Mouse (Mus musculus) hindbrain, embryonic 14.5 days (tissue): Measurements from ENCODE around the gene Tom1. TPM values are rescaled to one million over a fixed set of nuclear protein-coding genes. Genes with fewer than 3 reads are reported as not detected.

Experiments used
- ATAC-seq: fragments of 200-750 bp; cut with Nextera tagmentation; 2 replicates; pipeline ENCODE4 v1.8.0; 2017; ENCODE audit warnings: moderate number of reproducible peaks, mild to moderate bottlenecking, moderate TSS enrichment, moderate library complexity; ENCODE audit not compliant: low FRiP score
- DNase-seq: peaks from one replicate; pipeline ENCODE4 v3.0.0-alpha.2; 2015; ENCODE audit warnings: low spot score
- H3K27ac ChIP-seq: fragments of 300-500 bp; sonication (generic); 2 replicates; pipeline ENCODE4 v1.5.1; 2014; ENCODE audit warnings: mild to moderate bottlenecking, moderate library complexity
- H3K27me3 ChIP-seq: fragments of 300-500 bp; sonication (generic); 2 replicates; pipeline ENCODE4 v1.6.1; 2014; ENCODE audit warnings: mild to moderate bottlenecking, low read length, mixed read lengths; ENCODE audit not compliant: control insufficient read depth, insufficient read depth
- H3K36me3 ChIP-seq: fragments of 300-500 bp; sonication (generic); replicated peaks from 2 replicates; pipeline ENCODE4 v1.6.1; 2014; ENCODE audit not compliant: control insufficient read depth, insufficient read depth
- H3K4me1 ChIP-seq: fragments of 300-500 bp; sonication (generic); replicated peaks from 2 replicates; pipeline ENCODE4 v1.6.1; 2014; ENCODE audit warnings: antibody characterized with exemption, low read length, mixed read lengths; ENCODE audit not compliant: control insufficient read depth, insufficient read depth
- H3K4me2 ChIP-seq: fragments of 300-500 bp; sonication (generic); replicated peaks from 2 replicates; pipeline ENCODE4 v1.6.1; 2014; ENCODE audit warnings: mild to moderate bottlenecking, moderate library complexity
- H3K4me3 ChIP-seq: fragments of 300-500 bp; sonication (generic); replicated peaks from 2 replicates; pipeline ENCODE4 v1.5.1; 2014; ENCODE audit warnings: mild to moderate bottlenecking, low read length
- H3K9ac ChIP-seq: fragments of 300-500 bp; sonication (generic); 2 replicates; pipeline ENCODE4 v1.6.1; 2014
- H3K9me3 ChIP-seq: fragments of 300-500 bp; sonication (generic); 2 replicates; pipeline ENCODE4 v1.6.1; 2016; ENCODE audit warnings: low read length; ENCODE audit not compliant: control insufficient read depth
- WGBS: fragments of 180-500 bp; shearing (Covaris S2); extraction: QIAGEN DNeasy Blood & Tissue Kit; methylation state at CpG from one replicate; pipeline ENCODE4 v1.1.7; 2014; 5-methylcytosine and 5-hydroxymethylcytosine counted together
- polyA plus RNA-seq: library from polyadenylated mRNA; unstranded; fragments of >200 nt; fragmentation: Nextera tagmentation; extraction: Ambion mirVana; gene quantifications from 2 replicates; pipeline ENCODE4 v1.2.1, GENCODE M21; 2014

Tom1 gene
- polyA plus RNA-seq, 1 experiment from 2014 or later, result 33.3 TPM

GRCm38 (mm10) chr8:75060815-75061214 lies 27.3 kb downstream of the Tom1 start:
- no peaks in the 10 kb centered on the region for H3K4me1 ChIP-seq
- no peak overlapping the region for H3K4me2 ChIP-seq
- no peak overlapping the region for H3K27ac ChIP-seq
- no peaks in the 10 kb centered on the region for H3K9me3 ChIP-seq
- H3K36me3 ChIP-seq, result peaks cover 5% of the 10 kb centered on the region; the same call in 1 of the 2 replicates
- no peak overlapping the region for H3K9ac ChIP-seq
- WGBS, result 88% methylated on average over 2 of the region's 2 CpGs
- no peak for DNase-seq
- H3K4me3 ChIP-seq, result no peak overlapping the region
- H3K27me3 ChIP-seq, result no peaks in the 10 kb centered on the region
- no peak for ATAC-seq

DNA sequence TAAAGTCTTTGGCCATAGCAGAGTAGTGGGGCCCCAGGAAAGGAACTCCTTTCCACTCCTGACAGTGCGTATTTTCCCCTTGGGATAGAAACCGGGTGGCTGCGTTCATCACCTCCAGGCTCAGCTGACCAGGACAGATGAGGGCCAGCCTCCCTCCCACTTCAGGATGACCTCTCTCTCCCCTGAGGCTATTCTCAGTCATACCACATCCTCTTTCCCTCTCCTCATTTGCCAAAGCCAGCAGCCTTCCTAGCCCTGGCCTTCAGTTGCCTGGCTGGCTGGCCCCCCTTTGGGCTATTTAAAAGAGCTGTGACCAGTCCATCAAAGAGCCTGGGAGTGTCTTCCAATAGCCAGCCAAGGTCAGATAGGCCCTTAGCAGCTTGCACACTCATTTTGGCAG lies 29.8 kb downstream of the Tom1 start:
- DNase-seq (no peak), ATAC-seq (no peak)
- 89% methylated on average over 3 of the region's 3 CpGs for WGBS
- H3K4me3 ChIP-seq, result no peak overlapping the region
- no peaks in the 10 kb centered on the region for H3K27me3 ChIP-seq
- H3K27ac ChIP-seq, result no peak overlapping the region
- no peaks in the 10 kb centered on the region for H3K4me1 ChIP-seq
- H3K9me3 ChIP-seq, result no peaks in the 10 kb centered on the region
- no peak overlapping the region for H3K9ac ChIP-seq
- H3K36me3 ChIP-seq, result peaks cover 11% of the 10 kb centered on the region; the same call in 1 of the 2 replicates
- H3K4me2 ChIP-seq, result no peak overlapping the region

DNA sequence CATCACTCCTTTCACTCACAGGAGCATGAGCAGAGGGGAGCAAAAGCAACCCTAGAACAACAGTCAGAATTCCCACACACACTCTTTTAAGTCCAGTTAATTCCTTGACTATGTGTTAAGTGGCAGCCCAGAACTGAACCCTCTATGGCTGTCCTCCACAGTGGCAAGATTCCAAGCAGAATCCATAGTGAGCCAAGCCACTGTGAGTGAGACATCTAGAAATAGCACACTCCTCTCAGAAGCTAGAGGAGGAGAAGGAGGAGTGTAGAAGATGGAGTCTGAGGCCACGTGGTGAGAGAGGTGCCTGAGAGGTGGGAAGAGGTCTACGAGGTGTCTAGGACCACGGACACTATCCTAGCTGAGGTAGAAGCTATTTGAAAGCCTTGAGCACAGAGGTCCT lies 31.3 kb downstream of the Tom1 start:
- Histone ChIP-seq H3K27me3 (no peaks in the 10 kb centered on the region), H3K4me1 (no peaks in the 10 kb centered on the region), H3K27ac (no peak overlapping the region), H3K36me3 (peaks cover 11% of the 10 kb centered on the region; the same call in 1 of the 2 replicates), H3K9ac (no peak overlapping the region), H3K9me3 (no peaks in the 10 kb centered on the region), H3K4me2 (no peak overlapping the region), H3K4me3 (no peak overlapping the region)
- WGBS, result 91% methylated on average over 3 of the region's 3 CpGs
- ATAC-seq (no peak), DNase-seq (no peak)

GRCm38 (mm10) chr8:75067287-75067686 lies 33.8 kb downstream of the Tom1 start:
- 85% methylated on average over 6 of the region's 6 CpGs for WGBS
- Histone ChIP-seq H3K4me3 (no peak overlapping the region), H3K36me3 (0 out of 2 replicates have a peak, but pooled peaks cover 11% of the 10 kb centered on the region)

GRCm38 (mm10) chr8:75070297-75070696 lies 36.8 kb downstream of the Tom1 start:
- H3K4me1 ChIP-seq, result no peaks in the 10 kb centered on the region
- H3K36me3 ChIP-seq, result 0 out of 2 replicates have a peak, but pooled peaks cover 6% of the 10 kb centered on the region
- WGBS, result 87% methylated on average over 1 of the region's 1 CpGs
- H3K27me3 ChIP-seq, result no peaks in the 10 kb centered on the region
- no peak overlapping the region for H3K4me3 ChIP-seq
- H3K4me2 ChIP-seq, result no peak overlapping the region
- ATAC-seq (peak; percentile 10; the same call in 1 of the 2 replicates), DNase-seq (no peak)
- no peak overlapping the region for H3K27ac ChIP-seq
- no peaks in the 10 kb centered on the region for H3K9me3 ChIP-seq
- no peak overlapping the region for H3K9ac ChIP-seq

More at GRCm38 (mm10) chr8:75067287-75067686, 33.8 kb downstream of the Tom1 start:
- ATAC-seq, result no peak
- H3K27me3 ChIP-seq, result no peaks in the 10 kb centered on the region
- DNase-seq, result no peak
- no peak overlapping the region for H3K27ac ChIP-seq
- no peaks in the 10 kb centered on the region for H3K4me1 ChIP-seq
- H3K9me3 ChIP-seq, result no peaks in the 10 kb centered on the region
- no peak overlapping the region for H3K9ac ChIP-seq
- H3K4me2 ChIP-seq, result no peak overlapping the region

DNA sequence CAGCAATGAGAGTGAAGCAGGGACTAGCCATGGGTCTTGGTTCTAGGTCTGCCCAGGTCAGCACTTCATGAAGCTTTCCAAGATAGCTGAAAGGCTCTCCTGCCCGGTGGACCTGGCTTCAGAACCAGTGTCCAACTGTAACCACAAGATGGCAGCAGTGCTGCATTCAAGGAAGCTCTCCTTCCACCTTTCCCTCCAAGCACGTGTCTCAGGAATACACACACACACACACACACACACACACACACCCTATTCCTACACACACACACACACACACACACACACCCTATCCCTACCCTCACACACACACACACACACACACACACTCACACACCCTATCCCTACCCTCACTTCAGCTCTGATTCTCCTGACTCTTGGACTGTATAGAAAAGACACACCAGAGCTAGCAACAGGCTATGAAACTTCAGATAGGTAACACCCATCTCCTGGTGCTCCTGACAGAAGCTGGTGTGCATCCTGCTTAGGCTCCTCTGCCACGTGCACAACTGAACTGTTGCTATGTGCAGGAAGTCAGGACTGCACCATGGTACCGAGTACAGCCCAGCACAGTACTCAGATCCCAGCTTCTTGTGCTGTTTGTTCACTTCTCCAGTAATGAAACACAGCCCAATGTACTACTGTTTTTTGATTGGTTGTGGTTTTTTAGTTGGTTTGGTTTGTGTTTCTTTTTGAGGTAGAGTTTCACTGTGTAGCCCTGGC lies 38.3 kb downstream of the Tom1 start:
- ATAC-seq, result peak; percentile 86
- H3K27ac ChIP-seq, result no peak overlapping the region
- H3K36me3 ChIP-seq, result no peaks in the 10 kb centered on the region
- H3K4me2 ChIP-seq, result no peak overlapping the region
- DNase-seq, result peak; percentile 92
- H3K4me1 ChIP-seq, result no peaks in the 10 kb centered on the region
- no peak overlapping the region for H3K4me3 ChIP-seq
- no peaks in the 10 kb centered on the region for H3K9me3 ChIP-seq
- 30% methylated on average over 4 of the region's 4 CpGs for WGBS
- H3K27me3 ChIP-seq, result no peaks in the 10 kb centered on the region
- no peak overlapping the region for H3K9ac ChIP-seq

DNA sequence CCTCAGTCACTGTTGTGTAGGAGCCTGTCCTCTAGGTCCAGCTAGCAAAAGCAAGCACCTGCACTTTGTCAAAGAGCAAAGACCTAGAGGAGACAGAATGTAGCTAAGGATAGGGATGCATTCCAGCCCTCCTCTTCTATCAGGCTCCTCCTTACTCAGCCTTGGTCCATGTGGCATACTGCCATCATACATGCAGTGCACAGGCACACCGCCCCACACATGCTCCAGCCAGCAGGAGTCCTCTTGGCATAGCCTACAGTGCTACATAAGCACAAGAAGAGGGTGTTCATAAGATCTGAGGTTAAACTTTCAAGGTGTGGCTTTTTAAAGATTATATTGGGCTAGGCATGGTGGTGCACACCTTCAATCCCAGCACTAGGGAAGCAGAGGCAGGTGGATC lies 41.4 kb downstream of the Tom1 start:
- Histone ChIP-seq H3K27me3 (no peaks in the 10 kb centered on the region), H3K36me3 (no peaks in the 10 kb centered on the region), H3K4me3 (no peak overlapping the region), H3K9me3 (no peaks in the 10 kb centered on the region), H3K27ac (no peak overlapping the region), H3K9ac (no peak overlapping the region), H3K4me1 (no peaks in the 10 kb centered on the region), H3K4me2 (no peak overlapping the region)
- ATAC-seq, result no peak
- 83% methylated on average over 1 of the region's 1 CpGs for WGBS
- DNase-seq, result no peak

DNA sequence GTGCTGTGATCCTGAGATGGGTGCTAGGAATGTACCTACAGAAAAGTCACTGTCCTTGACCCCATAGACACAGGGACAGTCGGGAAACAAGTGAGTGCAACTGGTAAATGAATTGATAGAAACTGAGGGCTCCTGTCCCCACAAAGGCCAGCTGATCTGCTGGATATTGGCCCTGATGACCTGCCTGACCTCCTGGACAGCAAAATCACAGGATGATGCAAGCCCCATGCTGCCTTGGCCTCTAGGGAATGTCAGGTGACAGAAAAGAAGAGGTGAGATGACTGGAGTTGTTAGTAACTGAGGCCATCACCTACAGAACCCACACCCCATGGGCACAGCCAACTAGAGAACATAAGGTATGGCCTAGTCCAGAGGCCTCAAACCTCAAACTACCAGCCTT lies 44.7 kb downstream of the Tom1 start:
- DNase-seq (no peak), ATAC-seq (no peak)
- H3K36me3 ChIP-seq, result no peaks in the 10 kb centered on the region
- H3K27me3 ChIP-seq, result no peaks in the 10 kb centered on the region
- H3K9me3 ChIP-seq, result no peaks in the 10 kb centered on the region
- 70% methylated on average over 1 of the region's 1 CpGs for WGBS
- H3K27ac ChIP-seq, result no peak overlapping the region
- no peaks in the 10 kb centered on the region for H3K4me1 ChIP-seq
- H3K9ac ChIP-seq, result no peak overlapping the region
- no peak overlapping the region for H3K4me2 ChIP-seq
- H3K4me3 ChIP-seq, result no peak overlapping the region

- ATAC-seq (no peak), DNase-seq (no peak)
- H3K4me1 ChIP-seq, result no peaks in the 10 kb centered on the region
- no peak overlapping the region for H3K4me2 ChIP-seq
- no peak overlapping the region for H3K9ac ChIP-seq
- H3K27ac ChIP-seq, result no peak overlapping the region
- H3K36me3 ChIP-seq, result no peaks in the 10 kb centered on the region
- H3K27me3 ChIP-seq, result no peaks in the 10 kb centered on the region
- 94% methylated on average over 9 of the region's 9 CpGs for WGBS
- H3K4me3 ChIP-seq, result no peak overlapping the region
- no peaks in the 10 kb centered on the region for H3K9me3 ChIP-seq
Measured at GRCm38 (mm10) chr8:75078851-75079250, 45.3 kb downstream of the Tom1 start.
